Mouse (Mus musculus) CH12.LX (cell line): ENCODE results near the gene Stam.

Experiments
- CHD1 ChIP-seq: IDR thresholded peaks from 2 replicates; pipeline ENCODE4 v1.6.1; 2012; ENCODE audit warnings: low read depth, low read length, improper control_type of control experiment, inconsistent platforms
- CHD2 ChIP-seq: IDR thresholded peaks from 2 replicates; pipeline ENCODE4 v1.6.1; 2011; ENCODE audit warnings: low read length, improper control_type of control experiment
- CTCF ChIP-seq, 2 experiments: IDR thresholded peaks in 1 of 2; conservative IDR thresholded peaks in 1 of 2; 2 replicates each; pipeline ENCODE4 v1.5.1; 2011 to 2012; ENCODE audit warnings: low read depth in 2 of 2, low read length in 2 of 2, improper control_type of control experiment in 1 of 2, inconsistent platforms in 1 of 2, mild to moderate bottlenecking in 1 of 2, moderate library complexity in 1 of 2
- PAX5 ChIP-seq: IDR thresholded peaks from 2 replicates; pipeline ENCODE4 v1.6.1; 2012; ENCODE audit warnings: low read length, inconsistent platforms, mixed read lengths
- POLR2A ChIP-seq: IDR thresholded peaks from 2 replicates; pipeline ENCODE4 v1.6.1; 2011; ENCODE audit warnings: low read depth, mild to moderate bottlenecking, improper control_type of control experiment, low read length
- POLR2AphosphoS2 ChIP-seq: IDR thresholded peaks from 2 replicates; pipeline ENCODE4 v1.6.1; 2011; ENCODE audit warnings: low read depth, low read length, improper control_type of control experiment
- SIN3A ChIP-seq: IDR thresholded peaks from 2 replicates; pipeline ENCODE4 v1.6.1; 2012; ENCODE audit warnings: low read length, improper control_type of control experiment, inconsistent platforms
- SMC3 ChIP-seq: IDR thresholded peaks from 2 replicates; pipeline ENCODE4 v1.6.1; 2011; ENCODE audit warnings: low read depth, low read length, improper control_type of control experiment
- TCF12 ChIP-seq: IDR thresholded peaks from 2 replicates; pipeline ENCODE4 v1.6.1; 2014; ENCODE audit warnings: low read depth, mild to moderate bottlenecking, inconsistent platforms, low read length, improper control_type of control experiment
- ZNF384 ChIP-seq: IDR thresholded peaks from 2 replicates; pipeline ENCODE4 v1.6.1; 2012; ENCODE audit warnings: low read depth, low read length, improper control_type of control experiment, inconsistent platforms

DNA sequence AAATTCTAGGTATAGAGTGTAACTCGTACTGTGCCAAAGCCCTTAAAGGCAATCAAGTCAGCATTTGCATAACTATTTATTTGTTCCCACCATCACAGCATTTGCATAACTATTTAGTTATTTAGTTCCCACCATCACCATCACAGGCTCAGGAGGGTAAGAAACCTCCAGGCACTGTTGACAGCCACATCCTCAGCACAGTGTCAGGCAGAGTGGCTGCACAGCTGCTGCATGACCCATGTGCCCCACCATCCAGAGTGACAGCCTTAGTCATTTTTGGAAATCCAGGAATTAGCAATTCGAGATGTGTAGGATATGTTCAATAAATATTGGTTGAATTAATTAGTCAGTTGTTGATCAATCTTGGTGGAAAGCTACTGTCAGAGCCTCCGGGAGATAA is 30.9 kb upstream of the Stam start:
- TF ChIP-seq CTCF (conservative IDR thresholded peaks at IDR 0.05 in 1 of 2, IDR thresholded peaks at IDR 0.05 in 1 of 2; ENCODE audit: low read depth in 2 of 2, low read length in 2 of 2) (no peak), SMC3 (no peak), TCF12 (no peak), ZNF384 (no peak), CHD1 (no peak), PAX5 (no peak), POLR2A (no peak), SIN3A (no peak), CHD2 (no peak), POLR2AphosphoS2 (no peak)
